Comparison of ENCODE assay signal across 25 mouse cellular contexts in the genomic region with DNA sequence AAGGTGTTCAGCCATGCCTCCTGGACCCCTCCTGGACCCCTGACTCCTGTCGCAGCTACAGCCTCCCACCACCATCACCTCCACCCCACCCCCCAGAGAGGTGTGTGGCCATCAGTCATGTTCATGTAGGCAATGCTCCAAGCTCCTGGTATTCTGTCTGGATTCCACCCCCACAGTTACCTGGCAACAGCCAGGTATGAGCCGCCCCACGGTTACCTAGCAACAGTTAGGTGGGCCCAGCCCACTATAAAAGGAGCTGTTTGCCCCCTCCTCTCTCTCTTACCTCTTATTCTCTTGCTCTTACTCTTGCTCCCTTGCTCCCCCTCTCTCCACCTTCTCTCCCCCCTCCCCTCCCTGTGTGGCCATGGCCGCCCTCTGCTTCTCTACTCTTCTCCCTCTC.
DNase-seq lines count a peak whose midpoint lies in the region; ATAC-seq and TF ChIP-seq lines count a peak whose summit lies in the region.
"Had no signal": no experiment of that assay in that cellular context is flagged by ENCODE, and none has a peak within 500 bp of the region (broad histone marks: within the 10 kb centered on the region; RNA-seq: fewer than 3 reads in every experiment).

No protein-coding gene starts in this region.

- ATAC-seq in hindbrain, postnatal 0 days: 0 out of 2 replicates have a peak, but pooled peaks have one; percentile 12
- no peak for ATAC-seq in hindbrain, embryonic 12.5 days (ENCODE audit: low FRiP score)
- ATAC-seq in midbrain, postnatal 0 days (ENCODE audit: low FRiP score): no peak
- no peak for ATAC-seq in frontal cortex, adult (ENCODE audit: low TSS enrichment)
- no peak for ATAC-seq in megakaryocyte progenitor cell, adult 5-6 weeks (replicated peaks; ENCODE audit: poor library complexity)
- ATAC-seq: activated CD4-positive, CD25-positive, alpha-beta regulatory T cell, adult 4 months; forebrain, embryonic 16.5 days; Patski had no signal

- H3K9me3 ChIP-seq in hindbrain, postnatal 0 days (ENCODE audit: low read length): no peaks in the 10 kb centered on the region
- no peaks in the 10 kb centered on the region for H3K9me3 ChIP-seq in hindbrain, embryonic 12.5 days (replicated peaks)
- H3K9me3 ChIP-seq in midbrain, postnatal 0 days (ENCODE audit: low read length): no peaks in the 10 kb centered on the region
- no peaks in the 10 kb centered on the region for H3K9me3 ChIP-seq in midbrain, embryonic 10.5 days (replicated peaks)
- no peaks in the 10 kb centered on the region for H3K9me3 ChIP-seq in ES-E14 (ENCODE audit: control insufficient read depth, insufficient read depth, low read depth, low read length)
- H3K9me3 ChIP-seq: hindbrain, embryonic 13.5 days; liver, embryonic 15.5 days had no signal

- no peaks in the 10 kb centered on the region for H3K4me1 ChIP-seq in hindbrain, postnatal 0 days (ENCODE audit: insufficient read depth, low read length)
- peaks cover 3% of the 10 kb centered on the region for H3K4me1 ChIP-seq in hindbrain, embryonic 12.5 days
- 0 out of 2 replicates have a peak, but pooled peaks cover 3% of the 10 kb centered on the region for H3K4me1 ChIP-seq in midbrain, postnatal 0 days (ENCODE audit: insufficient read depth, low read length)
- H3K4me1 ChIP-seq in midbrain, embryonic 10.5 days: peaks cover 11% of the 10 kb centered on the region
- H3K4me1 ChIP-seq in ES-E14 (ENCODE audit: control insufficient read depth in 2 of 2, insufficient read depth in 2 of 2, low read length in 2 of 2, poor library complexity in 1 of 2): 0 out of 4 replicates have a peak, but pooled peaks cover 0 to 2% of the 10 kb centered on the region in 2 experiments
- H3K4me1 ChIP-seq: hindbrain, embryonic 13.5 days; liver, embryonic 15.5 days had no signal

- H3K4me3 ChIP-seq in hindbrain, postnatal 0 days (ENCODE audit: low read length): no peak overlapping the region
- H3K4me3 ChIP-seq in hindbrain, embryonic 12.5 days: no peak overlapping the region
- no peak overlapping the region for H3K4me3 ChIP-seq in midbrain, postnatal 0 days (ENCODE audit: low read depth, low read length)
- H3K4me3 ChIP-seq in midbrain, embryonic 10.5 days: no peak overlapping the region
- H3K4me3 ChIP-seq in ES-E14 (ENCODE audit: insufficient read depth in 1 of 2, low read depth in 1 of 2, low read length in 2 of 2, poor library complexity in 1 of 2, severe bottlenecking in 1 of 2): peak overlapping the region; percentile 26 to 48; a peak in 2 of 4 replicates
- H3K4me3 ChIP-seq: hindbrain, embryonic 13.5 days; liver, embryonic 15.5 days had no signal

- in situ Hi-C loops in ES-E14 (cut with MboI; ENCODE audit: low sequenced_read_pairs in 2 of 2, unreplicated experiment in 2 of 2): no loop called here

- no peak for DNase-seq in hindbrain, postnatal 0 days (ENCODE audit: low spot score)
- DNase-seq in midbrain, postnatal 0 days (ENCODE audit: low spot score): peak; percentile 14
- DNase-seq in midbrain, embryonic 10.5 days (ENCODE audit: low spot score): no peak
- DNase-seq in ES-E14 (ENCODE audit: low read depth, low spot score): no peak
- DNase-seq: adrenal gland, adult 8-10 months; cerebellum, adult 11-12 months; gastrocnemius, postnatal 36 days; heart, postnatal 10 days; kidney, adult 2 months; left cerebral cortex, postnatal 4 days; liver; lung, postnatal 14 days; retina, postnatal 1 day; thymus, postnatal 25 days had no signal

- H3K9ac ChIP-seq in hindbrain, postnatal 0 days (replicated peaks; ENCODE audit: low read length): no peak overlapping the region
- no peak overlapping the region for H3K9ac ChIP-seq in hindbrain, embryonic 12.5 days
- no peak overlapping the region for H3K9ac ChIP-seq in midbrain, postnatal 0 days (replicated peaks; ENCODE audit: low read length, poor library complexity, severe bottlenecking)
- no peak overlapping the region for H3K9ac ChIP-seq in ES-E14 (ENCODE audit: insufficient read depth, low read depth, low read length, poor library complexity, severe bottlenecking)
- H3K9ac ChIP-seq: hindbrain, embryonic 13.5 days; liver, embryonic 15.5 days had no signal

- TF ChIP-seq CTCF in hindbrain, postnatal 0 days (IDR thresholded peaks at IDR 0.05; ENCODE audit: low read depth): no peak
- no peak for TF ChIP-seq CTCF in midbrain, postnatal 0 days (IDR thresholded peaks at IDR 0.05)

- no peaks in the 10 kb centered on the region for H3K27me3 ChIP-seq in hindbrain, postnatal 0 days (ENCODE audit: insufficient read depth, low read length)
- no peaks in the 10 kb centered on the region for H3K27me3 ChIP-seq in hindbrain, embryonic 12.5 days
- H3K27me3 ChIP-seq in midbrain, postnatal 0 days (ENCODE audit: insufficient read depth, low read length): no peaks in the 10 kb centered on the region
- no peaks in the 10 kb centered on the region for H3K27me3 ChIP-seq in midbrain, embryonic 10.5 days (ENCODE audit: low read depth, poor library complexity, severe bottlenecking)
- H3K27me3 ChIP-seq: hindbrain, embryonic 13.5 days; liver, embryonic 15.5 days had no signal

- H3K27ac ChIP-seq in hindbrain, postnatal 0 days: no peak overlapping the region
- H3K27ac ChIP-seq in hindbrain, embryonic 12.5 days: no peak overlapping the region
- H3K27ac ChIP-seq in midbrain, postnatal 0 days (ENCODE audit: low read depth, low read length): no peak overlapping the region
- no peak overlapping the region for H3K27ac ChIP-seq in midbrain, embryonic 10.5 days (replicated peaks)
- no peak overlapping the region for H3K27ac ChIP-seq in ES-E14 (ENCODE audit: insufficient read depth, low read depth, low read length, poor library complexity, severe bottlenecking)
- H3K27ac ChIP-seq: embryonic facial prominence, embryonic 10.5 days; hindbrain, embryonic 13.5 days; kidney, postnatal 0 days; liver, embryonic 15.5 days had no signal

- 82% methylated on average over 4 of the region's 4 CpGs for WGBS in hindbrain, postnatal 0 days
- WGBS in hindbrain, embryonic 12.5 days: 77% methylated on average over 4 of the region's 4 CpGs
- WGBS in midbrain, postnatal 0 days: 81% methylated on average over 4 of the region's 4 CpGs
- 88% methylated on average over 4 of the region's 4 CpGs for WGBS in midbrain, embryonic 10.5 days

- no peak overlapping the region for H3K4me2 ChIP-seq in hindbrain, postnatal 0 days (ENCODE audit: low read depth, low read length)
- H3K4me2 ChIP-seq in hindbrain, embryonic 12.5 days (replicated peaks): no peak overlapping the region
- no peak overlapping the region for H3K4me2 ChIP-seq in midbrain, postnatal 0 days (ENCODE audit: low read depth, low read length, poor library complexity, severe bottlenecking)
- H3K4me2 ChIP-seq: liver, embryonic 15.5 days had no signal

- no peaks in the 10 kb centered on the region for H3K36me3 ChIP-seq in hindbrain, postnatal 0 days (ENCODE audit: insufficient read depth, low read length)
- H3K36me3 ChIP-seq in hindbrain, embryonic 12.5 days: no peaks in the 10 kb centered on the region
- no peaks in the 10 kb centered on the region for H3K36me3 ChIP-seq in midbrain, postnatal 0 days (ENCODE audit: insufficient read depth, low read length)
- H3K36me3 ChIP-seq in midbrain, embryonic 10.5 days: no peaks in the 10 kb centered on the region
- no peaks in the 10 kb centered on the region for H3K36me3 ChIP-seq in ES-E14 (ENCODE audit: control insufficient read depth, insufficient read depth, low read length, poor library complexity, severe bottlenecking)
- H3K36me3 ChIP-seq: embryonic facial prominence, embryonic 10.5 days; G1E; hindbrain, embryonic 13.5 days; liver, embryonic 15.5 days had no signal

TF ChIP-seq in ES-E14, 5 proteins besides CTCF, POLR2A, EP300 and RAD21:
- TF ChIP-seq ZNF384 (IDR thresholded peaks at IDR 0.05; ENCODE audit: low read depth, low read length) (no peak), CHD2 (IDR thresholded peaks at IDR 0.05; ENCODE audit: low read depth, low read length) (no peak), HCFC1 (IDR thresholded peaks at IDR 0.05; ENCODE audit: borderline replicate concordance, insufficient read depth, low read length) (no peak), MAFK (IDR thresholded peaks at IDR 0.05; ENCODE audit: insufficient read depth, low read depth, low read length) (no peak), ZC3H11A (IDR thresholded peaks at IDR 0.05; ENCODE audit: borderline replicate concordance, low read depth, low read length) (no peak)

Comparison
In these comparisons a context has a peak if more than half of its experiments do, and no peak if none do; other contexts are left out.
1. H3K4me3 ChIP-seq: peak in ES-E14 (2 of 2); none in hindbrain, postnatal 0 days (single experiment), hindbrain, embryonic 12.5 days (single experiment), midbrain, postnatal 0 days (single experiment) and midbrain, embryonic 10.5 days (single experiment).